Mouse (Mus musculus) MEL (cell line): ENCODE data around the gene Cul1.

Source experiments
- CTCF ChIP-seq, 3 experiments: IDR thresholded peaks in 2 of 3; conservative IDR thresholded peaks in 1 of 3; 2 replicates each; pipeline ENCODE4 v1.5.1; 2011 to 2012; ENCODE audit warnings: low read length in 3 of 3, low read depth in 2 of 3, mild to moderate bottlenecking in 2 of 3, improper control_type of control experiment in 1 of 3, inconsistent platforms in 1 of 3, mixed read lengths in 1 of 3, moderate library complexity in 1 of 3; ENCODE audit not compliant: control insufficient read depth in 1 of 3, insufficient read depth in 1 of 3, poor library complexity in 1 of 3, severe bottlenecking in 1 of 3
- JUND ChIP-seq: IDR thresholded peaks from 2 replicates; pipeline ENCODE4 v1.6.1; 2011; ENCODE audit warnings: low read depth, mild to moderate bottlenecking, improper control_type of control experiment, low read length
- MAX ChIP-seq: IDR thresholded peaks from 2 replicates; pipeline ENCODE4 v1.6.1; 2011; ENCODE audit warnings: low read length, improper control_type of control experiment
- MXI1 ChIP-seq: IDR thresholded peaks from 2 replicates; pipeline ENCODE4 v1.6.1; 2011; ENCODE audit warnings: mild to moderate bottlenecking, low read depth, low read length, improper control_type of control experiment
- TBP ChIP-seq: IDR thresholded peaks from 2 replicates; pipeline ENCODE4 v1.8.0; 2011; ENCODE audit warnings: low read depth, low read length, improper control_type of control experiment
- ZC3H11A ChIP-seq: IDR thresholded peaks from 2 replicates; pipeline ENCODE4 v1.6.1; 2012; ENCODE audit warnings: low read depth, mild to moderate bottlenecking, inconsistent platforms, low read length, improper control_type of control experiment

DNA sequence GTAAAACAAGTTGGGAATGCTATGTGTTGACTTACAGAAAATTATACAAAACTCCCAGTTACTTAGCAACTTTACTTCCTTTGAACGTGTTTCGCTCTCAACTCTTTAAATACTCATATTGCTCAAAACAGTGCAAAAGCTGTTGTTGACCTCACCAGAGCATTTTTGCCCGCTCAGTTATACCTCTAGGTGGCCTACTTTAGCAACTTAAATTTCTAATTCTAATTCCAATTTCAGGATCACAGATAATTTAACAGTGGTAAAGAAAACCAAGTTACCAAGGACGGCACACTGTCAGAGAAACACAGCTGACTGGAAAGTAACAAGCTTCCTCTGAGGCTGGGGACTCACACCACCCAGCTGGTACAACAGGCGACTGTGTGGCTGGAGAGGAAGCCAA is 108.2 kb downstream of the Cul1 start:
- TF ChIP-seq JUND (no peak), ZC3H11A (no peak), CTCF (IDR thresholded peaks at IDR 0.05 in 2 of 3, conservative IDR thresholded peaks at IDR 0.05 in 1 of 3; ENCODE audit: control insufficient read depth in 1 of 3, insufficient read depth in 1 of 3, low read depth in 2 of 3, low read length in 3 of 3, poor library complexity in 1 of 3, severe bottlenecking in 1 of 3) (no peak; a peak in 1 of 6 replicates), TBP (no peak), MXI1 (no peak), MAX (no peak)
